Mouse (Mus musculus): ENCODE measurements around the gene Pcsk4.

GRCm38 (mm10) chr10:80368392-80368791, 39.1 kb upstream of the Pcsk4 start:
- TF ChIP-seq EP300 (optimal IDR thresholded peaks at IDR 0.05): no peak
- TF ChIP-seq CTCF (IDR thresholded peaks at IDR 0.05; ENCODE audit: low read depth): no peak
